12 mouse cellular contexts compared by ENCODE assay signal in genomic region chr8:121792159-121792558, GRCm38 (mm10). TPM values are rescaled to one million over a fixed set of nuclear protein-coding genes. Genes with fewer than 3 reads are reported as not detected.
DNase-seq lines count a peak whose midpoint lies in the region; ATAC-seq and TF ChIP-seq lines count a peak whose summit lies in the region.
"Had no signal": no experiment of that assay in that cellular context is flagged by ENCODE, and none has a peak within 500 bp of the region (broad histone marks: within the 10 kb centered on the region; RNA-seq: fewer than 3 reads in every experiment).

No protein-coding gene starts in this region.

- peak; percentile 95 for DNase-seq in heart, adult 11 months
- DNase-seq in heart, postnatal 4 days = no peak
- DNase-seq in stomach, postnatal 0 days (ENCODE audit: low spot score) = no peak
- DNase-seq in skeletal muscle tissue, adult 2 months (ENCODE audit: low read depth, low spot score) = peak; percentile 38
- DNase-seq in forebrain, embryonic 11.5 days (ENCODE audit: low spot score) = no peak
- DNase-seq in thymus, postnatal 36 days = no peak
- DNase-seq: adrenal gland, postnatal 14 days; cerebellum, postnatal 10 days; midbrain, embryonic 14.5 days had no signal

- H3K27me3 ChIP-seq in stomach, embryonic 16.5 days (ENCODE audit: control insufficient read depth, insufficient read depth, low read length) = no peaks in the 10 kb centered on the region
- no peaks in the 10 kb centered on the region for H3K27me3 ChIP-seq in stomach, postnatal 0 days (ENCODE audit: control insufficient read depth, insufficient read depth, low read length)
- no peaks in the 10 kb centered on the region for H3K27me3 ChIP-seq in lung, embryonic 15.5 days
- no peaks in the 10 kb centered on the region for H3K27me3 ChIP-seq in forebrain, embryonic 11.5 days (ENCODE audit: control insufficient read depth, insufficient read depth, low read length)

- WGBS in stomach, embryonic 16.5 days = 68% methylated on average over 7 of the region's 7 CpGs
- WGBS in stomach, postnatal 0 days = 67% methylated on average over 7 of the region's 7 CpGs
- 61% methylated on average over 7 of the region's 7 CpGs for WGBS in lung, embryonic 15.5 days
- whole genome bisulfite sequencing in forebrain, embryonic 11.5 days = 88% methylated on average over 7 of the region's 7 CpGs

- no peak overlapping the region for H3K9ac ChIP-seq in stomach, embryonic 16.5 days (ENCODE audit: low read length)
- H3K9ac ChIP-seq in stomach, postnatal 0 days (ENCODE audit: low read length) = no peak overlapping the region
- no peak overlapping the region for H3K9ac ChIP-seq in lung, embryonic 15.5 days
- H3K9ac ChIP-seq in forebrain, embryonic 11.5 days (ENCODE audit: low read length) = no peak overlapping the region

- H3K4me1 ChIP-seq in stomach, embryonic 16.5 days (ENCODE audit: control insufficient read depth, insufficient read depth, low read length) = no peaks in the 10 kb centered on the region
- H3K4me1 ChIP-seq in stomach, postnatal 0 days (replicated peaks; ENCODE audit: control insufficient read depth, insufficient read depth) = no peaks in the 10 kb centered on the region
- peaks cover 13% of the 10 kb centered on the region for H3K4me1 ChIP-seq in lung, embryonic 15.5 days
- no peaks in the 10 kb centered on the region for H3K4me1 ChIP-seq in forebrain, embryonic 11.5 days (replicated peaks; ENCODE audit: control insufficient read depth, insufficient read depth, low read length)

- no peaks in the 10 kb centered on the region for H3K36me3 ChIP-seq in stomach, embryonic 16.5 days (ENCODE audit: control insufficient read depth, insufficient read depth, low read length)
- H3K36me3 ChIP-seq in stomach, postnatal 0 days (ENCODE audit: control insufficient read depth, insufficient read depth, low read length) = no peaks in the 10 kb centered on the region; the same call in 1 of the 2 replicates
- H3K36me3 ChIP-seq in lung, embryonic 15.5 days = peaks cover 19% of the 10 kb centered on the region; the same call in 1 of the 2 replicates
- peaks cover 2% of the 10 kb centered on the region; the same call in 1 of the 2 replicates for H3K36me3 ChIP-seq in forebrain, embryonic 11.5 days (ENCODE audit: control insufficient read depth, insufficient read depth, low read length)

- H3K4me2 ChIP-seq in stomach, embryonic 16.5 days (ENCODE audit: low read depth, low read length) = no peak overlapping the region
- H3K4me2 ChIP-seq in stomach, postnatal 0 days (replicated peaks; ENCODE audit: low read depth) = no peak overlapping the region
- no peak overlapping the region for H3K4me2 ChIP-seq in lung, embryonic 15.5 days
- H3K4me2 ChIP-seq in forebrain, embryonic 11.5 days (ENCODE audit: low read depth, low read length, severe bottlenecking) = no peak overlapping the region

- H3K4me3 ChIP-seq in stomach, embryonic 16.5 days (replicated peaks; ENCODE audit: low read length) = no peak overlapping the region
- no peak overlapping the region for H3K4me3 ChIP-seq in stomach, postnatal 0 days (ENCODE audit: low read depth, low read length)
- no peak overlapping the region for H3K4me3 ChIP-seq in lung, embryonic 15.5 days
- H3K4me3 ChIP-seq in forebrain, embryonic 11.5 days (ENCODE audit: low read depth, low read length) = no peak overlapping the region
- H3K4me3 ChIP-seq: erythroblast, embryonic 14.5 days had no signal

- TF ChIP-seq EP300 in stomach, postnatal 0 days (optimal IDR thresholded peaks at IDR 0.05) = no peak

- peak overlapping the region; percentile 52 for H3K27ac ChIP-seq in stomach, embryonic 16.5 days (ENCODE audit: low read length)
- no peak overlapping the region for H3K27ac ChIP-seq in stomach, postnatal 0 days (replicated peaks)
- peak overlapping the region; percentile 66 for H3K27ac ChIP-seq in lung, embryonic 15.5 days
- no peak overlapping the region for H3K27ac ChIP-seq in forebrain, embryonic 11.5 days (ENCODE audit: low read depth, low read length)

- no peak for TF ChIP-seq CTCF in stomach, postnatal 0 days (IDR thresholded peaks at IDR 0.05; ENCODE audit: low read depth)

- ATAC-seq in stomach, embryonic 16.5 days (ENCODE audit: insufficient read depth, low FRiP score) = no peak
- no peak for ATAC-seq in stomach, postnatal 0 days (ENCODE audit: low FRiP score, low TSS enrichment)
- ATAC-seq in lung, embryonic 15.5 days (ENCODE audit: borderline replicate concordance, extremely low read depth, low FRiP score, low TSS enrichment) = 0 out of 2 replicates have a peak, but pooled peaks have one; percentile 2
- ATAC-seq in forebrain, embryonic 11.5 days (replicated peaks; ENCODE audit: low FRiP score) = no peak

- H3K9me3 ChIP-seq in stomach, embryonic 16.5 days (replicated peaks; ENCODE audit: control insufficient read depth, low read length) = no peaks in the 10 kb centered on the region
- H3K9me3 ChIP-seq in stomach, postnatal 0 days (ENCODE audit: control insufficient read depth, low read length) = no peaks in the 10 kb centered on the region
- H3K9me3 ChIP-seq in lung, embryonic 15.5 days = no peaks in the 10 kb centered on the region
- H3K9me3 ChIP-seq in forebrain, embryonic 11.5 days (ENCODE audit: control insufficient read depth, low read length) = no peaks in the 10 kb centered on the region

RNA-seq across cellular contexts. Expression of gene Klhdc4, which starts 37.2 kb away (rescaled TPM):
- 10 to 100 TPM; 17.8 to 21.9 TPM for total RNA-seq in heart, postnatal 4 days (2021)
- polyA plus RNA-seq in stomach, embryonic 16.5 days (2015; fragmentation: Nextera tagmentation; extraction: Ambion mirVana) = 34.3 and 39.3 TPM in 2 replicates
- 13.7 and 14.7 TPM in 2 replicates for polyA plus RNA-seq in stomach, postnatal 0 days (2015; fragmentation: Nextera tagmentation; extraction: Ambion mirVana)
- polyA plus RNA-seq in lung, embryonic 15.5 days (2015; fragmentation: Nextera tagmentation; extraction: Ambion mirVana) = 39.4 and 41.8 TPM in 2 replicates
- 55.4 and 59.8 TPM in 2 replicates for polyA plus RNA-seq in forebrain, embryonic 11.5 days (2014; fragmentation: Nextera tagmentation; extraction: Ambion mirVana)

Comparison
In these comparisons a context has a peak if more than half of its experiments do, and no peak if none do; other contexts are left out.
1. DNase-seq: peak in heart, adult 11 months (single experiment) and skeletal muscle tissue, adult 2 months (single experiment); none in heart, postnatal 4 days (single experiment), stomach, postnatal 0 days (single experiment), forebrain, embryonic 11.5 days (single experiment) and thymus, postnatal 36 days (0 of 2).
2. H3K27ac ChIP-seq: peak in stomach, embryonic 16.5 days (single experiment) and lung, embryonic 15.5 days (single experiment); none in stomach, postnatal 0 days (single experiment) and forebrain, embryonic 11.5 days (single experiment).